Mouse (Mus musculus): ENCODE data around the gene Zswim4. TPM values are rescaled to one million over a fixed set of nuclear protein-coding genes. Genes with fewer than 3 reads are reported as not detected.

Zswim4 gene
- polyA plus RNA-seq, 1 experiment from 2014 or later = 20.6 TPM

MicroRNAs within 50 kb of the gene (microRNA counts, 519-probe panel; counts per million panel counts)
- microRNA mmu-miR-181c = 4,468 counts per million, percentile 41 among the panel's probes with 10 or more counts
- microRNA mmu-miR-23a = 4,807 counts per million, percentile 48 among the panel's probes with 10 or more counts
- microRNA mmu-miR-27a = 5,251 counts per million, percentile 63 among the panel's probes with 10 or more counts

Small RNA genes within 50 kb of the gene (microRNA-seq; reads per million reads assigned to microRNA genes)
- gene Mir181c (13,826 reads per million, percentile 97 among the genes with 10 or more reads in this experiment), gene Mir181d (6,923 reads per million, percentile 94 among the genes with 10 or more reads in this experiment), gene Mir23a (6,090 reads per million, percentile 93 among the genes with 10 or more reads in this experiment), gene Mir24-2 (not detected), gene Mir27a (100 reads per million, percentile 52 among the genes with 10 or more reads in this experiment), gene Mir3074-2 (not detected)

Other genes starting within 250 kb of the Zswim4 start
- 11.1 and 11.3 TPM in 2 replicates for gene Samd1, start 239.4 kb downstream of the Zswim4 start, polyA plus RNA-seq (2014; fragmentation: Nextera tagmentation; extraction: Ambion mirVana)
- 0.54 and 0.76 TPM in 2 replicates for gene 1700067K01Rik, start 235.6 kb downstream of the Zswim4 start, polyA plus RNA-seq (2014; fragmentation: Nextera tagmentation; extraction: Ambion mirVana)
- gene 2210011C24Rik, start 224.9 kb downstream of the Zswim4 start, polyA plus RNA-seq (2014; fragmentation: Nextera tagmentation; extraction: Ambion mirVana) = 0.52 and 0.77 TPM in 2 replicates
- gene Palm3, start 215.6 kb downstream of the Zswim4 start, polyA plus RNA-seq (2014; fragmentation: Nextera tagmentation; extraction: Ambion mirVana) = 3.7 and 5.5 TPM in 2 replicates
- gene Il27ra, start 194.5 kb downstream of the Zswim4 start, polyA plus RNA-seq (2014; fragmentation: Nextera tagmentation; extraction: Ambion mirVana) = 0.34 and 0.48 TPM in 2 replicates
- 1.6 and 4.7 TPM in 2 replicates for gene Rln3, start 192.1 kb downstream of the Zswim4 start, polyA plus RNA-seq (2014; fragmentation: Nextera tagmentation; extraction: Ambion mirVana)
- 2.1 and 2.7 TPM in 2 replicates for gene Gm10643, start 171.9 kb downstream of the Zswim4 start, polyA plus RNA-seq (2014; fragmentation: Nextera tagmentation; extraction: Ambion mirVana)
- 11.0 and 11.5 TPM in 2 replicates for gene Rfx1, start 170.2 kb downstream of the Zswim4 start, polyA plus RNA-seq (2014; fragmentation: Nextera tagmentation; extraction: Ambion mirVana)
- 17.4 and 18.9 TPM in 2 replicates for gene Dcaf15, start 132.3 kb downstream of the Zswim4 start, polyA plus RNA-seq (2014; fragmentation: Nextera tagmentation; extraction: Ambion mirVana)
- gene Podnl1, start 111.1 kb downstream of the Zswim4 start, polyA plus RNA-seq (2014; fragmentation: Nextera tagmentation; extraction: Ambion mirVana) = 0.48 and 0.59 TPM in 2 replicates
- gene Cc2d1a, start 89.1 kb downstream of the Zswim4 start, polyA plus RNA-seq (2014; fragmentation: Nextera tagmentation; extraction: Ambion mirVana) = 30.4 and 33.3 TPM in 2 replicates
- 1.4 TPM in 2 replicates for gene 4930432K21Rik, start 89.0 kb downstream of the Zswim4 start, polyA plus RNA-seq (2014; fragmentation: Nextera tagmentation; extraction: Ambion mirVana)
- gene Nanos3, start 51.8 kb downstream of the Zswim4 start, polyA plus RNA-seq (2014; fragmentation: Nextera tagmentation; extraction: Ambion mirVana) = 7.8 and 10.4 TPM in 2 replicates
- gene D8Ertd738e, start 12.7 kb upstream of the Zswim4 start, polyA plus RNA-seq (2014; fragmentation: Nextera tagmentation; extraction: Ambion mirVana) = 268 and 296 TPM in 2 replicates
- 38.9 and 40.2 TPM in 2 replicates for gene Mri1, start 20.3 kb upstream of the Zswim4 start, polyA plus RNA-seq (2014; fragmentation: Nextera tagmentation; extraction: Ambion mirVana)
- gene Ccdc130, start 33.3 kb upstream of the Zswim4 start, polyA plus RNA-seq (2014; fragmentation: Nextera tagmentation; extraction: Ambion mirVana) = 22.7 and 27.1 TPM in 2 replicates
- gene Cacna1a, start 151.4 kb upstream of the Zswim4 start, polyA plus RNA-seq (2014; fragmentation: Nextera tagmentation; extraction: Ambion mirVana) = 14.1 and 18.5 TPM in 2 replicates